Mouse (Mus musculus): ENCODE measurements around the gene Rae1. TPM values are rescaled to one million over a fixed set of nuclear protein-coding genes. Genes with fewer than 3 reads are reported as not detected.

Gene Rae1
- polyA plus RNA-seq, 2 experiments from 2014 or later: 44.2 to 44.5 TPM

- no peak for ATAC-seq
Observed at GRCm38 (mm10) chr2:173027824-173028495, 28.0 kb downstream of the Rae1 start.

GRCm38 (mm10) chr2:173028508-173029031 lies 28.7 kb downstream of the Rae1 start:
- no peak for ATAC-seq

GRCm38 (mm10) chr2:173030591-173031338 lies 30.8 kb downstream of the Rae1 start:
- ATAC-seq: peak; percentile 32

- no peak for ATAC-seq
Observed at GRCm38 (mm10) chr2:173033531-173033930, 33.6 kb downstream of the Rae1 start.

GRCm38 (mm10) chr2:173034998-173035397 lies 35.1 kb downstream of the Rae1 start:
- ATAC-seq: no peak

- ATAC-seq: no peak
Observed at GRCm38 (mm10) chr2:173035653-173036052, 35.7 kb downstream of the Rae1 start.

GRCm38 (mm10) chr2:173036055-173036454 lies 36.1 kb downstream of the Rae1 start:
- no peak for ATAC-seq

GRCm38 (mm10) chr2:173036611-173037010 lies 36.7 kb downstream of the Rae1 start:
- ATAC-seq: no peak

- ATAC-seq: no peak
Observed at GRCm38 (mm10) chr2:173037347-173037746, 37.4 kb downstream of the Rae1 start.

GRCm38 (mm10) chr2:173037827-173038607 lies 38.1 kb downstream of the Rae1 start:
- peak; percentile 63 for ATAC-seq

GRCm38 (mm10) chr2:173039041-173039440 lies 39.1 kb downstream of the Rae1 start:
- peak; percentile 54 for ATAC-seq

- no peak for ATAC-seq
Observed at GRCm38 (mm10) chr2:173040803-173041202, 40.9 kb downstream of the Rae1 start.

GRCm38 (mm10) chr2:173041242-173041641 lies 41.3 kb downstream of the Rae1 start:
- no peak for ATAC-seq

GRCm38 (mm10) chr2:173041893-173042292 lies 42.0 kb downstream of the Rae1 start:
- no peak for ATAC-seq

GRCm38 (mm10) chr2:173042504-173043162 lies 42.7 kb downstream of the Rae1 start:
- no peak for ATAC-seq

GRCm38 (mm10) chr2:173044198-173044970 lies 44.5 kb downstream of the Rae1 start:
- no peak for ATAC-seq

GRCm38 (mm10) chr2:173046582-173047297 lies 46.8 kb downstream of the Rae1 start:
- ATAC-seq: peak; percentile 90

- ATAC-seq: no peak
Observed at GRCm38 (mm10) chr2:173047471-173047870, 47.6 kb downstream of the Rae1 start.

GRCm38 (mm10) chr2:173048041-173048745 lies 48.3 kb downstream of the Rae1 start:
- ATAC-seq: peak; percentile 19

GRCm38 (mm10) chr2:173049231-173049630 lies 49.3 kb downstream of the Rae1 start:
- no peak for ATAC-seq
